Mouse (Mus musculus) hindbrain, embryonic 15.5 days (tissue): ENCODE results near the gene Dcpp1. TPM values are rescaled to one million over a fixed set of nuclear protein-coding genes. Genes with fewer than 3 reads are reported as not detected.
"Not testable (repeated sequence)": the region's sequence is repeated elsewhere in the genome, so short reads cannot be mapped to it uniquely, and the experiment has no call there.

ENCODE experiments used
- ATAC-seq: fragments of 200-750 bp; cut with Nextera tagmentation; 2 replicates; pipeline ENCODE4 v1.8.0; 2017; ENCODE audit warnings: low read depth, moderate number of reproducible peaks, moderate TSS enrichment; ENCODE audit not compliant: low FRiP score
- H3K27ac ChIP-seq: fragments of 300-500 bp; sonication (generic); replicated peaks from 2 replicates; pipeline ENCODE4 v1.5.1; 2015; ENCODE audit warnings: mild to moderate bottlenecking, inconsistent platforms
- H3K27me3 ChIP-seq: fragments of 300-500 bp; sonication (generic); 2 replicates; pipeline ENCODE4 v1.6.1; 2015; ENCODE audit warnings: control low read depth, inconsistent platforms
- H3K36me3 ChIP-seq: fragments of 300-500 bp; sonication (generic); 2 replicates; pipeline ENCODE4 v1.6.1; 2015; ENCODE audit warnings: control low read depth, inconsistent platforms
- H3K4me1 ChIP-seq: fragments of 300-500 bp; sonication (generic); replicated peaks from 2 replicates; pipeline ENCODE4 v1.6.1; 2015; ENCODE audit warnings: control low read depth, inconsistent platforms
- H3K4me2 ChIP-seq: fragments of 300-500 bp; sonication (generic); 2 replicates; pipeline ENCODE4 v1.6.1; 2015; ENCODE audit warnings: moderate library complexity, mild to moderate bottlenecking, inconsistent platforms
- H3K4me3 ChIP-seq: fragments of 300-500 bp; sonication (generic); 2 replicates; pipeline ENCODE4 v1.5.1; 2015; ENCODE audit warnings: mild to moderate bottlenecking, inconsistent platforms
- H3K9ac ChIP-seq: fragments of 300-500 bp; sonication (generic); 2 replicates; pipeline ENCODE4 v1.6.1; 2015; ENCODE audit warnings: inconsistent platforms
- H3K9me3 ChIP-seq: fragments of 300-500 bp; sonication (generic); 2 replicates; pipeline ENCODE4 v1.6.1; 2016; ENCODE audit warnings: control low read depth, inconsistent platforms
- WGBS: fragments of 180-500 bp; shearing (Covaris S2); methylation state at CpG from one replicate; pipeline ENCODE4 v1.1.7; 2015; 5-methylcytosine and 5-hydroxymethylcytosine counted together
- polyA plus RNA-seq: library from polyadenylated mRNA; unstranded; fragments of >200 nt; fragmentation: Nextera tagmentation; extraction: Ambion mirVana; gene quantifications from 2 replicates; pipeline ENCODE4 v1.2.1, GENCODE M21; 2015

The Dcpp1 gene
- not detected in 2 replicates for polyA plus RNA-seq

DNA sequence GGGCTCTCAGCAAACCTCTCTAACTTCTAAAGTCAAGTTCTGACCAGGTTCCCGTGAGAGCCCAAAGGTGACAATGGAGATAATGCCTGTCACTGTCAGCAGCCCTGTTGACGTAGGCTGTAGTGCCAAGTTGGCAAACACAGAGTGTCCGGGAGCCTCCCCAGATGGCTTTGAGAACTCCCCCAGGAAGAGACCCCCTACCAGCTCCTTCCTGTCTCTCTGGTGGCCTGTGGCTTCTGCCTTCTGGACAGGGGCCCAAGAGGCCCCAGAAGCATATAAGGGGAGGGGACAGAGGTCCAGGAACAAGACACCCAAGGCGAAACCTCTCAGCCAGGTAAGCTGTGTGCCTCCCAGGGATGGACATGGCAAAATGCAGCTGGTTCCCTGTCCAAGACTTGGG, at the start of gene Dcpp1, which contains the start of gene Dcpp2:
Gene Dcpp1, plus strand, starts transcription at position 301 of the 400 bp plus-strand sequence.
Gene Dcpp2, plus strand, starts transcription at position 305 of the 400 bp plus-strand sequence.
- H3K4me2 ChIP-seq, H3K27me3 ChIP-seq, H3K4me3 ChIP-seq, H3K27ac ChIP-seq, H3K4me1 ChIP-seq, H3K9me3 ChIP-seq, H3K36me3 ChIP-seq, ATAC-seq, H3K9ac ChIP-seq: not testable (repeated sequence)
- 75% methylated on average over 4 of the region's 4 CpGs for WGBS

GRCm38 (mm10) chr17:23831201-23831600, 49.5 kb upstream of the Dcpp1 start:
- Histone ChIP-seq H3K27ac (no peak overlapping the region), H3K9ac (no peak overlapping the region), H3K4me3 (no peak overlapping the region), H3K27me3 (peaks cover 14% of the 10 kb centered on the region; the same call in 1 of the 2 replicates), H3K9me3 (no peaks in the 10 kb centered on the region), H3K4me2 (no peak overlapping the region), H3K36me3 (peaks cover 10% of the 10 kb centered on the region), H3K4me1 (peaks cover 25% of the 10 kb centered on the region)
- ATAC-seq = no peak
- WGBS = 97% methylated on average over 1 of the region's 1 CpGs

- no peak for ATAC-seq
- Histone ChIP-seq H3K36me3 (no peaks in the 10 kb centered on the region), H3K27me3 (peaks cover 14% of the 10 kb centered on the region; the same call in 1 of the 2 replicates), H3K27ac (no peak within 1 kb of the TSS), H3K9me3 (no peaks in the 10 kb centered on the region), H3K4me1 (no peaks in the 10 kb centered on the region), H3K9ac (no peak within 1 kb of the TSS), H3K4me2 (no peak within 1 kb of the TSS), H3K4me3 (no peak within 1 kb of the TSS)
- WGBS = 78% methylated on average over 8 of the region's 8 CpGs
These were observed 44.6 kb upstream of the Dcpp1 start, which contains the start of gene Prss33 for GRCm38 (mm10) chr17:23836006-23836575. Prss33 (minus strand) TSS chr17:23836056.

DNA sequence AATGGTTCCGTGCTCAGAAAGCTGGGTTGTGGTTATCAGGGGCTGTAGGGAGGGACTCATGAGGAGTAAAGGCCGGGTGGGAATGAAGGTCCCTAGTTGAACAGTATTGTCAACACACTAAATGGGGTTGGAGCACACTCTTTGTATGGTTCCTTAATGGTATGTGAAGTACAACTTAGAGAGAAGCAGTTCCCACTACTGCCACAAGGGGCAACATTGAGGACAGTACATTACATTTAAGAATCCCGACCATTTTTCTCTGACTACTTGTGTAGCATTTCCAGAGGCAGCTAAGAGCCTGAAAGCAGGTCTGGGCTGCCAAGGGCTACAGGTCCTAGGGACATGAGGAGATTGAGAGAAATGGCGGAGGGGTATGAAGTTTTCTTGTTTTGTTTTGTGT, 39.5 kb upstream of the Dcpp1 start:
- H3K36me3 ChIP-seq = no peaks in the 10 kb centered on the region
- H3K9me3 ChIP-seq = no peaks in the 10 kb centered on the region
- H3K27ac ChIP-seq = no peak overlapping the region
- WGBS = 33% methylated on average over 4 of the region's 4 CpGs
- no peaks in the 10 kb centered on the region for H3K27me3 ChIP-seq
- H3K4me2 ChIP-seq = no peak overlapping the region
- H3K4me1 ChIP-seq = no peaks in the 10 kb centered on the region
- no peak for ATAC-seq
- no peak overlapping the region for H3K9ac ChIP-seq
- no peak overlapping the region for H3K4me3 ChIP-seq

DNA sequence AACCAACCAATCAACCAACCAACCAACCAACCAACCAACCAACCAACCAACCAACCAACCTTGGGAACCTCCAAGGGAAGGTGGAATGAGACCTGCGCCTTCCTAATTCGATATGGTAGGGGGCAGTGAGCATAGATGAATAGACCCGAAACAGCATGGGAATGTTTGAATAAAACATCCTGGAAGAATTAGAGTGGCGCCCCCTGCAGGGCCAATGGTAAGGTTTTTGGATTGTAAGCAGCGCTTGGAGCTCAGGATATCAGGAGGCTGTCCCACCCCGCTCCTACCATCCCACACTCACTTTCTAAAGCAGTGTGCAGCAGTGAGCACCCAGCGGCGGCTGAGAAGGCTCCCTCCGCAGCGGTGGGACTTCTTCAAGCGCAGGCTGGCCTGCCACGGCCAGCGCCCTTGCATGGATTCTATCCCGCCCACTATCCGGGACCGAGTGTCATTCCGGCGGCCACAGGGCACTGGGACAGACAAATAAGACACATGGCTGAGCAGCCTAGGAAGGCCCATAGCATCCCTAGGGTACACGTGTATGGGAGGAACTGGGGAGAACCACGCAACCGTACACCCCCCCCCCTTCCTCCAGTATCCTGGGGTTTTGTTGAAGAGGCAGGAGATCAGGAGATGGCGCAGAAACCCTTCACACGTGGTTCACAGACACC, 37.4 kb upstream of the Dcpp1 start:
- 38% methylated on average over 23 of the region's 23 CpGs for WGBS
- Histone ChIP-seq H3K4me1 (no peaks in the 10 kb centered on the region), H3K4me3 (0 out of 2 replicates have a peak overlapping the region, but pooled peaks have one; percentile 8), H3K4me2 (peak overlapping the region; percentile 38), H3K9ac (no peak overlapping the region), H3K27ac (no peak overlapping the region), H3K9me3 (no peaks in the 10 kb centered on the region), H3K27me3 (no peaks in the 10 kb centered on the region), H3K36me3 (no peaks in the 10 kb centered on the region)
- ATAC-seq = no peak

GRCm38 (mm10) chr17:23843812-23844273, 36.8 kb upstream of the Dcpp1 start, which contains the start of the genes Prss32 and Prss41:
Prss32 (plus strand) TSS chr17:23843855.
Prss41 (minus strand) TSS chr17:23844172.
- H3K9me3 ChIP-seq = no peaks in the 10 kb centered on the region
- no peaks in the 10 kb centered on the region for H3K4me1 ChIP-seq
- H3K4me3 ChIP-seq = 0 out of 2 replicates have a peak within 1 kb of the TSS, but pooled peaks have one; percentile 8
- H3K4me2 ChIP-seq = peak within 1 kb of the TSS; percentile 38
- no peak within 1 kb of the TSS for H3K9ac ChIP-seq
- no peaks in the 10 kb centered on the region for H3K27me3 ChIP-seq
- no peak for ATAC-seq
- no peak within 1 kb of the TSS for H3K27ac ChIP-seq
- 12% methylated on average over 19 of the region's 19 CpGs for WGBS
- H3K36me3 ChIP-seq = no peaks in the 10 kb centered on the region

DNA sequence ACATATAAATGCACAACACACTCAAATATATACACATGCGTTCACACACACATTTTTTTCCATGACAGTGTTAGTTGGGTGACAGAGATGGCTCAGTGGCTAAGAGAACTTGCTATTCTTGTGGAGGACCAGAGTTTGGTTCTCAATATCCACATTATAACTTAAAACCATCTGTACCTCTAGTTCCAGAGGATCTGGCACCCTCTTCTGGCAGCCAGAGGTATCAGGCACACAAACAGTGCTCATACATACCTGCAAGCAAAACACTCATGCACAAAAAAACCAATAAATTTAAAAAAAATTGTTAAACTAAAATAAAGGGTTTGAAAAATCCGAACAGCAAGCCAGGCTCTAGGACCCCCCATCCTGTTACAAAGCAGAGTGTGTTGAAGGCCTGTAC, 30.6 kb upstream of the Dcpp1 start:
- Histone ChIP-seq H3K36me3 (no peaks in the 10 kb centered on the region), H3K27me3 (no peaks in the 10 kb centered on the region), H3K4me3 (no peak overlapping the region), H3K4me1 (no peaks in the 10 kb centered on the region), H3K9me3 (no peaks in the 10 kb centered on the region), H3K4me2 (no peak overlapping the region), H3K27ac (no peak overlapping the region), H3K9ac (no peak overlapping the region)
- 64% methylated on average over 2 of the region's 2 CpGs for WGBS
- no peak for ATAC-seq

- H3K4me2 ChIP-seq = no peak overlapping the region
- no peaks in the 10 kb centered on the region for H3K36me3 ChIP-seq
- H3K4me1 ChIP-seq = no peaks in the 10 kb centered on the region
- H3K9ac ChIP-seq = no peak overlapping the region
- no peak overlapping the region for H3K4me3 ChIP-seq
- ATAC-seq = peak; percentile 49
- no peak overlapping the region for H3K27ac ChIP-seq
- 64% methylated on average over 18 of the region's 19 CpGs for WGBS
- H3K27me3 ChIP-seq = no peaks in the 10 kb centered on the region
- no peaks in the 10 kb centered on the region for H3K9me3 ChIP-seq
These were observed 29.6 kb upstream of the Dcpp1 start for GRCm38 (mm10) chr17:23850853-23851749.

DNA sequence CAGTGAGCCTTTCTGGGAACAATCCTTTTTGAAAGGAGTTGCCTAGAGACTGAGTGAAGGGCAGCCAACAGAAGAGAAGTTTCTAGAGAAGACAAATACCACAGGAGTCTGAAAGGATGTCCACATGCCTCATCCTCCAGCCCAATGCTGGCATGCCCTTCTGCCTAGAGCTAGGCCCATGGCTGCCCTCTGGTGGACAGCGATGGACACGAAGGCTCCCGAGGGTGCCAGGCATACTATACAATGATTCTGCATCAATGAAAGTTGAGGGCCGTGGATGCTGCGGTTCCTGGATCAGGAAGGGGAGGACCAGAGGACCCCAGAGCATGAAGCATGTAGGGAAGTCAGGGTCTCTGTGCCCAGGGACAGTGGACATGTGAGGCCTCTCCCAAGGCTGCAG, 27.4 kb upstream of the Dcpp1 start:
- Histone ChIP-seq H3K9ac (no peak overlapping the region), H3K4me3 (no peak overlapping the region), H3K36me3 (no peaks in the 10 kb centered on the region), H3K27me3 (no peaks in the 10 kb centered on the region), H3K9me3 (no peaks in the 10 kb centered on the region), H3K27ac (no peak overlapping the region), H3K4me1 (no peaks in the 10 kb centered on the region), H3K4me2 (no peak overlapping the region)
- WGBS = 32% methylated on average over 5 of the region's 5 CpGs
- ATAC-seq = no peak

- 89% methylated on average over 10 of the region's 10 CpGs for WGBS
These were observed 26.4 kb upstream of the Dcpp1 start for GRCm38 (mm10) chr17:23854229-23854765.

GRCm38 (mm10) chr17:23857193-23857592, 23.5 kb upstream of the Dcpp1 start:
- H3K4me3 ChIP-seq = no peak overlapping the region
- no peaks in the 10 kb centered on the region for H3K9me3 ChIP-seq
- H3K9ac ChIP-seq = no peak overlapping the region
- 88% methylated on average over 6 of the region's 6 CpGs for WGBS
- H3K4me2 ChIP-seq = no peak overlapping the region
- H3K27ac ChIP-seq = no peak overlapping the region
- ATAC-seq = no peak
- H3K36me3 ChIP-seq = no peaks in the 10 kb centered on the region
- no peaks in the 10 kb centered on the region for H3K27me3 ChIP-seq
- H3K4me1 ChIP-seq = no peaks in the 10 kb centered on the region

More at GRCm38 (mm10) chr17:23854229-23854765, 26.4 kb upstream of the Dcpp1 start:
- Histone ChIP-seq H3K4me3 (no peak overlapping the region), H3K27ac (no peak overlapping the region), H3K4me1 (no peaks in the 10 kb centered on the region), H3K27me3 (no peaks in the 10 kb centered on the region), H3K4me2 (no peak overlapping the region), H3K9ac (no peak overlapping the region), H3K36me3 (no peaks in the 10 kb centered on the region), H3K9me3 (no peaks in the 10 kb centered on the region)
- no peak for ATAC-seq
